Mouse (Mus musculus) limb, embryonic 14.5 days (tissue): ENCODE data around the gene Sipa1l1. TPM values are rescaled to one million over a fixed set of nuclear protein-coding genes. Genes with fewer than 3 reads are reported as not detected.

Experiments used
- ATAC-seq: fragments of 200-750 bp; cut with Nextera tagmentation; 2 replicates; pipeline ENCODE4 v1.8.0; 2017; ENCODE audit warnings: low read depth, moderate number of reproducible peaks, moderate TSS enrichment; ENCODE audit not compliant: low FRiP score
- DNase-seq: peaks from one replicate; pipeline ENCODE4 v3.0.0-alpha.2; 2015; ENCODE audit warnings: low spot score
- H3K27ac ChIP-seq: fragments of 300-500 bp; sonication (generic); replicated peaks from 2 replicates; pipeline ENCODE4 v1.5.1; 2014; ENCODE audit warnings: low read depth, mild to moderate bottlenecking, low read length, moderate library complexity, mixed read lengths
- H3K27me3 ChIP-seq: fragments of 300-500 bp; sonication (generic); 2 replicates; pipeline ENCODE4 v1.6.1; 2014; ENCODE audit warnings: low read length, mixed read lengths; ENCODE audit not compliant: control insufficient read depth, insufficient read depth
- H3K36me3 ChIP-seq: fragments of 300-500 bp; sonication (generic); 2 replicates; pipeline ENCODE4 v1.6.1; 2014; ENCODE audit warnings: mild to moderate bottlenecking, low read length, moderate library complexity, mixed read lengths; ENCODE audit not compliant: control insufficient read depth, insufficient read depth
- H3K4me1 ChIP-seq: fragments of 300-500 bp; sonication (generic); 2 replicates; pipeline ENCODE4 v1.6.1; 2014; ENCODE audit warnings: antibody characterized with exemption, low read length, mixed read lengths; ENCODE audit not compliant: control insufficient read depth, insufficient read depth
- H3K4me2 ChIP-seq: fragments of 300-500 bp; sonication (generic); replicated peaks from 2 replicates; pipeline ENCODE4 v1.6.1; 2014; ENCODE audit warnings: low read depth, mild to moderate bottlenecking, low read length, moderate library complexity; ENCODE audit not compliant: severe bottlenecking
- H3K4me3 ChIP-seq: fragments of 300-500 bp; sonication (generic); replicated peaks from 2 replicates; pipeline ENCODE4 v1.5.1; 2014; ENCODE audit warnings: low read length
- H3K9ac ChIP-seq: fragments of 300-500 bp; sonication (generic); 2 replicates; pipeline ENCODE4 v1.6.1; 2014; ENCODE audit warnings: mild to moderate bottlenecking, low read depth, low read length, moderate library complexity; ENCODE audit not compliant: severe bottlenecking
- H3K9me3 ChIP-seq: fragments of 300-500 bp; sonication (generic); 2 replicates; pipeline ENCODE4 v1.6.1; 2016; ENCODE audit warnings: low read length; ENCODE audit not compliant: control insufficient read depth
- POLR2A ChIP-seq: fragments of 200-500 bp; IDR thresholded peaks from 2 replicates; pipeline ENCODE4 v1.8.0; 2012; ENCODE audit warnings: inconsistent platforms, mild to moderate bottlenecking, moderate library complexity, borderline replicate concordance; ENCODE audit not compliant: insufficient read depth, insufficient read length; ENCODE audit errors: extremely low read depth
- WGBS: fragments of 180-500 bp; shearing (Covaris S2); extraction: QIAGEN DNeasy Blood & Tissue Kit; methylation state at CpG from one replicate; pipeline ENCODE4 v1.1.7; 2014; 5-methylcytosine and 5-hydroxymethylcytosine counted together
- polyA plus RNA-seq, 2 experiments: library from polyadenylated mRNA; depleted of rRNA in 1 of 2; stranded (reverse) in 1 of 2; unstranded in 1 of 2; fragments of >200 nt; fragmentation: Nextera tagmentation in 1 of 2; extraction: Ambion mirVana in 1 of 2; gene quantifications; 2 replicates each; pipeline versions ENCODE4 v1.2.1 to v1.2.3; 2012 to 2014

Gene Sipa1l1
- polyA plus RNA-seq, 2 experiments, result 29.5 to 31.0 TPM

GRCm38 (mm10) chr12:82247371-82248258 is 78.5 kb downstream of the Sipa1l1 start:
- ATAC-seq (no peak), DNase-seq (no peak)
- no peaks in the 10 kb centered on the region for H3K36me3 ChIP-seq
- H3K4me1 ChIP-seq, result peaks cover 2% of the 10 kb centered on the region; the same call in 1 of the 2 replicates
- WGBS, result 90% methylated on average over 14 of the region's 14 CpGs
- H3K27ac ChIP-seq, result no peak overlapping the region
- H3K9me3 ChIP-seq, result no peaks in the 10 kb centered on the region
- H3K4me2 ChIP-seq, result no peak overlapping the region
- no peak for TF ChIP-seq POLR2A
- H3K27me3 ChIP-seq, result no peaks in the 10 kb centered on the region
- H3K9ac ChIP-seq, result no peak overlapping the region
- H3K4me3 ChIP-seq, result no peak overlapping the region

DNA sequence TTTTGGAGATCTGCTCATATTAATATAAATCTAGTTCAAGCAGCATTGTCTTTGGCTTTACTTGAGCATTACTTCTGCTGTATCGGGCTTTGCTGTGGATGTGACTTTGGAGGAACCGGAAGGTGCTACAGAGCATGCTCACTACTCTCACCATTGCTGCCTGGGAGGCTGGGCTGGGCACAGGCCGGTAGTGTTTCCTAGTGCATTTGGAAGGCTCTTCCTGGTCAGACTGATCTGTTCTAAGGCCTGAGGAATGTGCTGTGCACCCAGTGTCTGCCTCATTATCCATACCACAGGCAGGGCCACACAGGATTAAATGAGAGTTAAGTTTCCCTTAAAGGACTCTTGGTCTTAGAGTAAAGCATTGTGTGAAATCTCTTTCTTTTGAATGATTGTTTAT is 79.4 kb downstream of the Sipa1l1 start:
- peaks cover 2% of the 10 kb centered on the region; the same call in 1 of the 2 replicates for H3K4me1 ChIP-seq
- TF ChIP-seq POLR2A, result no peak
- no peak overlapping the region for H3K27ac ChIP-seq
- DNase-seq, result no peak
- no peak overlapping the region for H3K4me2 ChIP-seq
- no peak overlapping the region for H3K9ac ChIP-seq
- no peaks in the 10 kb centered on the region for H3K27me3 ChIP-seq
- 89% methylated on average over 3 of the region's 3 CpGs for WGBS
- H3K9me3 ChIP-seq, result no peaks in the 10 kb centered on the region
- H3K4me3 ChIP-seq, result no peak overlapping the region
- H3K36me3 ChIP-seq, result no peaks in the 10 kb centered on the region
- no peak for ATAC-seq

GRCm38 (mm10) chr12:82251328-82251727 is 82.2 kb downstream of the Sipa1l1 start:
- 89% methylated on average over 2 of the region's 2 CpGs for WGBS
- H3K36me3 ChIP-seq, result no peaks in the 10 kb centered on the region
- no peaks in the 10 kb centered on the region for H3K27me3 ChIP-seq
- H3K9ac ChIP-seq, result no peak overlapping the region
- no peak for TF ChIP-seq POLR2A
- DNase-seq (no peak), ATAC-seq (no peak)
- H3K4me1 ChIP-seq, result peaks cover 2% of the 10 kb centered on the region; the same call in 1 of the 2 replicates
- no peaks in the 10 kb centered on the region for H3K9me3 ChIP-seq
- H3K27ac ChIP-seq, result no peak overlapping the region
- no peak overlapping the region for H3K4me3 ChIP-seq
- no peak overlapping the region for H3K4me2 ChIP-seq

DNA sequence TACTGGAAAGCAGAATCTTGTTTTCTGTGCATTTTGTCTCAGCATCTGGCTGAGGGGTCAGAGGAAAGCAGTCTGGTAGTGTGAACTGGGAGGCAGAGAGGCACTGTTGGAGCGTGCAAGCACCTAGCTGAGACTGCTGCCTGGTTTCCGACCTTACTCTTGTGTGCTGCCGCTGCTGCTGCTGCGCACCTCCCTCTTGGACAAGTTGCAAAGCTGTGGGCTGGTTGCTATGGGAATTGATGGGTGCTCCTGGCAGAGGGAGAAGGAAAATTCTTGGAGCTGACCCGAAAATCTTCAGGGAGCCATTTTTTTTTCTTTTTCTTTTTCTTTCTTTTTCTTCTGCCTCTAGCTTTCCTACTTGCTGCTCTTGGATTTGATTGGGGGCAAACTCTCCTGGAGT is 85.0 kb downstream of the Sipa1l1 start:
- DNase-seq (no peak), ATAC-seq (no peak)
- no peaks in the 10 kb centered on the region; the same call in 1 of the 2 replicates for H3K4me1 ChIP-seq
- H3K4me2 ChIP-seq, result no peak overlapping the region
- 86% methylated on average over 5 of the region's 5 CpGs for WGBS
- no peaks in the 10 kb centered on the region for H3K9me3 ChIP-seq
- TF ChIP-seq POLR2A, result no peak
- H3K27ac ChIP-seq, result no peak overlapping the region
- no peaks in the 10 kb centered on the region for H3K36me3 ChIP-seq
- no peaks in the 10 kb centered on the region for H3K27me3 ChIP-seq
- H3K4me3 ChIP-seq, result no peak overlapping the region
- no peak overlapping the region for H3K9ac ChIP-seq

DNA sequence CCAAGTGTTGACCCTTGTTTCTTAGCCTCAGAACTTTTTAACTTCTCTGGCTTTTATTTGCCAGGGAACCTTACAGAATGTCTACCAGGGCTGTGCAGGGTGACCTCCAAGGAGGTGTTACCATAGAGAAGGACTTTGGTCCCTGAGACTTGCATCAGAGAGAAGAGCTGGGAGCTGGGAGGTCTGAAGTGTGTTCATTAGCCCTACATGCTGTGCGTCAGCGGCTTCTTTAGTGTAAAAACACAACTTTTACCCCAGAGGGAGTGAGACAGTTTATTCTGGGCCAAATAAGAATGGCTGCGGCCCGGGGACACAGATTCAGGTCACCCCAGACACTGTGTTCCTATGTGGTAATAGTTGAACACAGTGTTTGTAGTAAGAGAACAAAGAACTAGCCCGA is 86.9 kb downstream of the Sipa1l1 start:
- no peak for ATAC-seq
- Histone ChIP-seq H3K9ac (no peak overlapping the region), H3K4me2 (no peak overlapping the region), H3K27me3 (no peaks in the 10 kb centered on the region), H3K27ac (no peak overlapping the region), H3K4me3 (no peak overlapping the region), H3K4me1 (no peaks in the 10 kb centered on the region; the same call in 1 of the 2 replicates), H3K36me3 (no peaks in the 10 kb centered on the region), H3K9me3 (no peaks in the 10 kb centered on the region)
- no peak for TF ChIP-seq POLR2A
- DNase-seq, result no peak
- WGBS, result 92% methylated on average over 5 of the region's 5 CpGs
